Mouse (Mus musculus): ENCODE measurements around the gene Tmem258. TPM values are rescaled to one million over a fixed set of nuclear protein-coding genes. Genes with fewer than 3 reads are reported as not detected.

Gene Tmem258
- total RNA-seq, 2 experiments from 2014 or later = 160 TPM

DNA sequence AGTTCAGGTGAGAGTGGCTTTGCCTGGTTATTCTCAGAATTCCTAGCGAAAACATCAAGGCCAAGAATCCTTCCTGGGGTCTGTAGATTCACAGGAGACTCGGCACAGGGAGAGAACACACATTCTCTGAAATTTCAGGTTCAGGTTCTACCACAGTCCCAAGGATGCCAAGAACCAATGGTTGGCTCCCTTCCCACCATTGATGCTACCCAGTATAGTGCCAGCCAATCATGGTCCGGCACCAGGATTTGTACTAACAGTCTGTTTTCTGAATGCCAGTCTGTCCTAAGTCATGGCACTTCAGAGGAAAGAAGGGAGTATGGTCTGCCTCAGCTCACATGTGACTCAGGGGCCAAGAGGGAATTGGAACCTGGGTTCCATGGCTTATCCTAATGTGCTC is 17.9 kb upstream of the Tmem258 start:
- DNase-seq = no peak

DNA sequence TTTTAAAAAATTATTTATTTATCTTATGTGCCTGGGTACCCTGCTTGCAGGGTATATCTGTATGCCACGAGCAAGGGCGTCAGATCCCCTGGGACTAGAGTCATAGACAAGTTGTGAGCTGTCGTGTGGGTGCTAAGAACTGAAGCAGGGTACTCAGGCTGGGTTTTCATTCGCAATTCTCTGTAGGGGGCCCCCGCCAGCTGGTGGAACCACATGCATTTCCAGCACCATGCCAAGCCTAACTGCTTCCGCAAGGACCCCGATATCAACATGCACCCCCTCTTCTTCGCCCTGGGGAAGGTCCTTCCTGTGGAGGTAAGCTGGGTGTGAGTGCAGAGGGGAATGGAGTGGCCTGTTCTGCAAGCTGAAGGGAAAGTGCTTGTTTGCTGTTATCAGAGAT is 17.2 kb upstream of the Tmem258 start:
- DNase-seq = no peak

DNA sequence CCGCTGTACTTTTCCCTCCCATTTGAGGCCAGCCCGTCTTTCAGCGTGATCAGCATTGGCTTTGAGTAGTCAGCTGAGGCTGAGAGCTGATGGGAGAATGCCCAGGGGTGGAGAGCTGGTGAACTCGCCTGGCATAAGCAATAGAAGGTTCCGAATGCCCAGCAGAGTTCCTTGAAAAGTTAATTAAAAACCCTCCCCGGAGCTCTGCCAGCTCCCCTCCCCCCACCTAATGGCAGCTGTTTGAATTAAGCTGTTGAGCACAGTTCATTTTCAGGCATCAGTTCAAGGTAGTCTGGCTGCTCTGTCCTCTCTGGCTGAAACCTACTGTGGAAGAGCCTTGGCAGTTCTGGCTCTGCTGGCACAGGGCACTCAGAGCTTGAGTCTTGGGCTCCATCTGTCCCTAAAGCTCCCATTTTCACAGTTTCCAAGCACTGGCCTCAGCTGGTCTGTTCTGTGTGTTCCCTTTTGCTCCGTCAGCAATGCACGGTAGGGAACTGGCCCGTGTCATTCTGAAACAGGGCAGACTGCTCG is 15.5 kb upstream of the Tmem258 start:
- DNase-seq = no peak

DNA sequence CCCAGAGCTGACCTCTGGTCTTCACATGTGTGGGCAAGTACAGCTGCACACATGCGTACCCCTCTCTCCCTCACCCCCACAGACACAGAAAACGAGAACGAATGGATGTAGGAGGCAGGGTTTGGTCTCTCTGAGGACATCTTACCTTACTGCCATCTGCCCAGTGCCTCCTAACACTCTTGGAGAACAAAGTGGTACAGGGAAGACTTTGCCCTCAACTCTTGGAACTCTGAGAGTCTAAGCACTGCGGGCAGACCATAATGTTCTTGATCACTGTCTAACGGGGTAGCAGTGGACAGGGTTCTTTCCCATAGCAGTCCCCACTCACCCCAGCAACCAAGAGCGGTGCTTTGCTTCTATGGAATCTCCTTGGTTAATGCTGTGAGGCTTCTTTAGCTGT is 14.8 kb upstream of the Tmem258 start:
- no peak for DNase-seq

DNA sequence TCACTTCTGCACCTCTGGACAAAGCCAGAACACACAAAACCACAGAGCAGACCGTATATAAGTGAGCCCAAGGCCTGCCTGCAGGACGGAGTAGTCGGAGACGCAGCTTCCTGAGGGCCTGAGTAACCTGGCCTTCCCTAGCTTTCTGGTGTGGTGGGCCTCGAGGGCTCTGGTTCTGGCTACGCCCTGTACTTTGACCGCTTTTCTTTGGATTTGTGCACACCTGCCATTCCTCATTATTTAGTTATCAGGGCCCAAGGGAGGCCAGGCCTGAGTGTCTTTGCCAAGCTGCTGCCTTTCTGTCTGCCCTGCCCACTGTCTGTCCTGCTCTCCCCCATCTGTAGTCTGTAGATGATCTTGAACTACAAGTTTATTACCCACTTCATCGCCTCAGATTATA is 13.9 kb upstream of the Tmem258 start:
- DNase-seq = no peak

DNA sequence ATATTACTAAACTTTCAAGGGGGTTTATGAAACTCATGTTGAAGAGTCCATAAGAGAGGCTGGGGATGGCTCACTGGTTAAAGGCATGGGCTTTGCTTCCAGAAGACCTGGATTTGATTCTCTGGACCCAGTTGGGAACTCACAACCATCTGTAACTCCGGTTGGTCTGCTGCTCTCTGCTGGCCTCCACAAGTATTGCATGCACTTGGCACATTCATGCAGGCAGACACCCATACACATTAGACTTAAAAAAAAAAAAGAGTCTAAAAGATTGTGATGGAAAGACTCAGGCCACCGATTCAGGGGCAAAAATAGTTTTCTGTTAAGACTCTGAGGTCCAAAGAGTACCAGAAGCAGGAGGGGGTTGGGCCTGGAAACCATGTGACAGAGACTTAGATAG is 13.0 kb upstream of the Tmem258 start:
- DNase-seq = peak; percentile 86

DNA sequence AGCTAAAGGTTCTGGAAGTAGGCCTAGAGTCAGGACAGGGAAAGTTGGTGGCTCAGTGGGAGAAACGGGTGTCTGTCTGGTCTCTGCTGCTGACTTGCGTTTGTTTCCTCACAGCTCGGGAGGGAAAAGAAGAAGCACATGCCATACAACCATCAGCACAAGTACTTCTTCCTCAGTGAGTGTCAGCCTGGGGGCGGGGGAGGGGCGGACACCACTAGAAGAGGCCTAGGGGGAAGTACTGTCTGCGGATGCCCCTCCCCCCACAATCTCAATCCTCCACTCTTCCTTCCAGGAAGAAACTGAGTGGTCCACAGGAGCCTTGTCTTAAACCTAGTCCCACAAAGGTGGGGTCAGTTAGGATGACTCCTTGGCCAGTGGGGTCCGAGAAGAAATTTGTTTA is 12.5 kb upstream of the Tmem258 start:
- DNase-seq = no peak

DNA sequence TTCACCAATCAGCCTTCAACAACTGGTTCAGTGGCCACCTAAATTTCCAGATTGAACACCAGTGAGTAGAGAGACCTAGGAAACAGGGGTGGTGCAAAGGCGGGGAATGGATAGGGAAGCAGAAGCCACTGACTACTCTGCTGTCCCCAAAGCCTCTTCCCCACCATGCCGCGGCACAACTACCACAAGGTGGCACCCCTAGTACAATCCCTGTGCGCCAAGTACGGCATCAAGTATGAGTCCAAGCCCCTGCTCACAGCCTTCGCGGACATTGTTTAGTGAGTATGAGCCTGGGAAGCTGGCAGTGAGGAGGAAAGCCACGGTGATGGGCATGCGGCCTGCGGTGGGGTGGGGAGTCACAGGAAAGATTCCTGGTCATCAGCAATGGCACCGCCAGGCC is 9.5 kb upstream of the Tmem258 start:
- DNase-seq = no peak

DNA sequence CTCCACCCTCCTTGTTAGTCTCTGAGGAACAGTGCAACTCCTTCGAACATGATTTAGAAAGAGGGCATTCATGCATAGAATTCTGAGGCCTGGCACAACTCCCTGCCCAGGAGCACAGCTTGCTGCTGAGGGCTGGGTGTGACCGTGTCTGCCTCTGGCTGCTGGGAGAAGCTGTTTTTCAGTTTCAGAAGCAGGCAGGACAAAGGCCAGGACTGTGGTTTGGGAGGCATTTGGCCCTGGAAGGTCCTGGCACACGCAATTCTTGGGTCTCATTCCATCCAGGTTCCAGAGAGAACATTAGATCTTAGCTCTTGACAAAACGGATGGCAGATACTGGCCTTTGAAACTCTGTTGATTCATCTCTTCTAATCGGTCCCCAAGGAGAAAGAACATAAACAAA is 8.6 kb upstream of the Tmem258 start:
- no peak for DNase-seq

DNA sequence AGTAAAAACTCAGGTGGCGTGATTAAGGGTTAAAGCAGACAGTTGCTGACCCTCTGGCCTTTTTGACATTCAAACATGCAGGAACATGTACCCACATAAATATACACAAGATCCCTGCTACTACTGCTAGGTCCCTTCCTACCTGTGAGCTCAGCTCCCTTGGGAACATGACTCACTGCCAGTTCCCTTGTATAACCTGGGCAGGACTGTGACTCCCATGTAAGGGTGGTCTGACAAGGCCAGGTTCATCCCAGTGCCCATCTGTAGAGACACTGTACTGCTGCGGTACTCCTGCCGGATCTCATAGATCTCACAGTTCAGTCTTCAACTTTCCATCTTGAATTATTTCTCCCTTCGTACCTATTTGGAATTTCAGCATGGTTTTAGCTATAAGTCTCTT is 6.7 kb upstream of the Tmem258 start:
- DNase-seq = no peak

DNA sequence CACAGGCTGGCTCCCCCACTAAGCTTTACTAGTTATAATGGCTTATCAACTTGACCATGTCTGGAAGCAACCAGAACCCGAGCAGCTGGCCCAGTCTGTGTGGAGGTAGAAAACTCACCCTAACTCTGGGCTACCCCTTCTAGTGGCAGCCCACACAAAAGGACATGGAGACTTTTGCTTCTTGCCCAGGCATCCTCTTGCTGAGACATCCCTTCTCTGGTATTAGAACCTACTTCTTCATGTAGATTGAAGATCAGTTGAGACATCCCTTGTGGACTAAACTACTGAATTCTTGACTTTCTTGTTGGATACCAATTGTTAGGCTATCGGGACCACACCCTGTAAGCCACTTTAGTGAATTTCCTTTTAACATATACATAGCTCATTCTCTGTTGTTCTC is 5.5 kb upstream of the Tmem258 start:
- DNase-seq = no peak

DNA sequence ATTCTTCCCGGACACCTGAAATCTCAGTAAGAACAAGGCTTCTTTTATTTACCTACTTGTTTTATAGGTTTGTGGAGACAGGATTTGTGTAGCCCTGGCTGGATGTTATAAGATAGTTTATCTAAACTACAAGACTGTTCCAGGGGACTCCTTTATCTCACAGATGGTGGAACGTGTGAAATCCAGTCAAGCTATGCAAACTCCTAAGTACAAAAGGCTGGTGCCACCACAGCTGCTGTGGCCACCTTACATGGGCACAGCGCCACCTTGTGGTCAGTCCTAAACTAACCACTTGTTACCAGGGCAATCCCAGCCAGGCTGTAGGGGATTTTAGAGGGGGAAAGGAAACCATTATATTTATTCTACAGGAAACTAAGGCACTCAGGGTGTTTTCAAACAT is 5.1 kb upstream of the Tmem258 start:
- DNase-seq = peak; percentile 90

DNA sequence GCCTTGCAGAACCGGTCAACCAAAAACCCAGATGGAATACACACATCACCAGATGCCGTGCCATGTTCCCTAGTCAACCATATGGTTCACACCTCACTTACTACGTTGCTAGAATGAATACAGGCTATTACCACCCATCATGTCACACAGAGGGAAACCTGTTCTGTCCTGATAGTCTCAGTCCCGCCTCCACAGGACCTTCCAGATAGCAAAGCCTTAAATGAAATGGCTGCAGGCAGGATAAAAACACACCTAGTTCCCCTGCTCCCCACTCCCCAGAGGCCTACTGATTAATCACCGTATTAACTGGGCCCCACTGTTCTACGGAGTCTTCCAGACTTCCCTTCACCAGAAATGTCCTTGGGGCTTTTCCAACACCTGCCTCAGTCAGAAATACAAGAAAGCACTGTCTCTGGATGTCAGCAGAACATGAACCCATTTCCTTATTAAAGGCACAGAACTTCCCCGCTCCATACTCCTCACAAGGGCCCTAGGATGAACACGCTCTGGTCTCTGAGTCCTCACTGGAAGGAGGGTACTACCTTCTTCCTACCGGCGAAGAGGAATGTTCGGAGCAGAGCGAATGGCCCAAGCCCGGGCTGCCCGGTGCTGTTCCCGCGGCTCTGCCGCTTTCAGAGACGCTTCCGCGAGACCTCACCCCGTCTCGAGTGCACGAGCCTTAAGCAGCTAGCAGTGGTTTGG is 517 bp upstream of the Tmem258 start:
- DNase-seq = no peak

DNA sequence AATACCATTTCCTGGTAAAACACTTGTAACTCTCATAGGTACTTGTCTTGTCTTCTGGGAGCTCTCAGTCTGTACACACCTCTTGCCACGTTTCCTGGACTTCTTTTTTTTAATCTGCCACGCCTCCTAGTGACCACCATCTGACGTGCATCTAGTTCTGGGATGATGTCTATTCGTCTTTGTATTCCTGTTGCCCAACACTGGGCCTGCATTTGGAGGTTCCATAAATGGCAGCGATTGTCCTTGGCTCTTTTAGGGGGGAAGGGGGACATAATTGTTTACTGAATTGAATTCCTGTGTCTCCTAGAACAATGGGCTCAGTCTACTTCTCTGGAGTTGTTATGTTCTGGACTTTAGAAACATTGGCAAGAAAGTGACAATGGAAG is 795 bp downstream of the Tmem258 start:
- peak; percentile 54 for DNase-seq

DNA sequence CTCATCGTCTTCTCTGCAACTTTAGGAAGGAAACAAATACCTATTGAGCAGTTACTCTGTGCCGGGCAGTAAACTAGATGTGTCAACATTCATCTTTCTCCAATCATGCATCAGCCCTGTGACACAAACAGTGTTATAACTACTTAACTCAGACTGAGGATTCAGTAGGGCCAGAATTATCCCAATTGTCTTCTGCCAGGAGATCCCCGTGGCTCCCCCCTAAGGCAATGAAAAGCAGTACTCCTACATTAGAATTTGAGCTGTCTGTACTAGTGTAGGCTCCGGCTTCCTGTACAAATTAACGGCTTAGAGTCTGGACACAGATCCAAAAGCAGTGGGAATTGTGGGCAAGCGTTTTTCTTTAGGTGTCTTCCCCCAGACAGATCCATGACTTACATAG is 1.2 kb downstream of the Tmem258 start:
- no peak for DNase-seq

DNA sequence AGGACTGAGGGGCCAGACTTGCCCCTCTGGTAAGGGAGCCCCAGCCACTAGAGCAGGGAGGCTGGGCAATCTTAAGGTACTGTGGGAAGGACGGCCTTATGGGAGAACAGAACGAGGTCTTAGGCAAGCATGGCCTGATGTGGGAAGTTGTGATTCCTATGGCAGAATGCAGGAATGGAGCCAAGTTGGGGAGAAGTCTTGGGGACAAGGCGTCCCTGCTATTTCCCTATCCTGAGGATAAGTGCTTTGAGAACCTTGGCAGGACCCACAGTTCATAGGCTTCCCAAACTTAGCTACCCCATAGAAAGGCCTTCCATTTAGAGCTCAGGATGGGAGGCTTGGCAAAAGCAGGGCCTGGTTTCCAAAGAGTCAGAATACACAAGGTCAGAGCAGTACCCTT is 5.0 kb downstream of the Tmem258 start:
- DNase-seq = no peak

DNA sequence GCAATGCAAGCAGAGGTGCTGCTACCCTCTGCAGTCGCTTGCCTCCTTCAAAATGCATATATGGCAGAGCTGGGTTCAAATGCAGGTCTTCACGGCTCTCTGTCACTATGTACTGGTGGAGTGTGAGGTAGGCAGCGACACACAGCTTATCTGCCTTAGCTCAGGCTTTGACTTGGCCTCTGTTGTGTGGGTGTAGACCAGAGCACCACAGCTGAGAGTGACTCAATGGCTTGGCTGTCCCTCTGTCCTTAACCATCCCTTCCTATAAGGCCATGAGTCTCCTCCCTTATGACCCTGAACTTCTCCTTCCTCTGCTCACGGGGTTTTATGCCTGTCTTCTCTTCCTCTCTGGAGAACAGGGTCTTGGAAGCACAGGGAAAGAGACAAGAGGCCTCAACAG is 7.1 kb downstream of the Tmem258 start:
- no peak for DNase-seq

DNA sequence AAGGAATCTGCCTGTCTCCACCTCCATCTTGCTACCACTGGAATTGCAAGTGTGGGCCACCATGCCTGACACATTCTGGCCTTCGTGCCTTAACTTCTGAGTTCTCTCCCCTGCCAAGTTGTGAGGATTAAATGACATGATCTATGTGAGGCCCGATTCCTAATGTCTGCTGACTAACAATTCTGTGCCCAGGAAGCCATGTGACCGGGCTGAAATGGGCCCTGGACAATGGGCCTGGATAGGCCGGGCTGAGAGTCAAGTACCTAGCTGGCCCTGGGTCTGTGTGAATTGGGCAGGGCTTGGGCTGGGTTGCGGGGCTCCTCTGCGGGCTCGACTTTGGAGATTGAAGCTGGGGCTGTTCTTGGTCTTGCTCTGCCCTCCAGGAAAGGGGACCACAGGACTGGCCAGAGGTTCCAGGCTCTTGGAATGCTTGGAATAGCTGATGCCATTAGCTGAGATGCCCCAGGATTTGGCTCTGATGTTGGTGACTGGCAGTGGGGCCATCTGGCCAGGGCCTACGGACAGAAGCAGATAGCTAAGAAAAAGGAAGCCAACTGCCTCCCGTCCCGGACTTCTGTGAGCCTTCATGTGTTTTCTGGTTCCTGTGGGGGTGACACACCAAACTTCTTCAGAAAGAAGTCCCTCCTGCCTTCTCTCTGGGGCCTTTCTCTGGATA is 10.1 kb downstream of the Tmem258 start:
- DNase-seq = no peak

DNA sequence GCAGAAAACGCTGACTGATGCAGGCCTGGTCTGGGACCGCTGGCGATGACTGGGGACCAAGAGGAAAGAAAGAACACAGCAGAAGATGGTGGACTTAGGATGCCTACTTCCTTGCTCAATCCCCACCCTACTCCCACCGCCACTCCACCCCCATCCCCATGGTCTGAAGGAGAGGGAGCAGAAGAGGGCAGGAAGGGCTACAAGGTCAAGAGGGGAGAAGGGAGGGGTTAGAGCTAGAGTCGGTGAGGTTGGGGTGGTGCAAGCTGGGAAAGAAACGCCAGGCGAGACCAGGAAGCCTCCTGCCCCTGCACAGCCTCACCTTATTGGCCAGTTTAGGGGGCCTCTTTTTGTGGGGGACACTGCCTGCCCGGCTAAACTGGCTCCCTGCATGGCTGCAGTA is 12.3 kb downstream of the Tmem258 start:
- DNase-seq = no peak

DNA sequence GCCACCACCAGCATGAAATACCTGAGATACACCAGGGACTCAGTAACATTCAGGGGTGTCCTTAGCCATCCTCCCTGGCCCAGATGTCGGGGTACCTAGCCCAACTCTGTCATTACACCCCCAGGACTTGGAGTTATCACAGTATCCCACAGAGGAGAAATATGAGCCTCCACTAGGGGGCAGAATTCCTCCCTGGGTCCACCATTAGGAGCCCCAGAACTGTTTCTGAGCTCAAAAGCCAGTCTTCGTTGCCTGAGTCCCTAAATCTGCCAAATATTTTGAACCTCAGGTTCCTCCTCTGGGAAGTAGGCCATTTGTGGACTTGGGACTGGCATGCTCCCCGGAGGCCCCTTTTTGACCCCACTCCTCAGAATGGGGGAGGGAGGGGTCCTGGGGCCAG is 15.3 kb downstream of the Tmem258 start:
- DNase-seq = peak; percentile 65

DNA sequence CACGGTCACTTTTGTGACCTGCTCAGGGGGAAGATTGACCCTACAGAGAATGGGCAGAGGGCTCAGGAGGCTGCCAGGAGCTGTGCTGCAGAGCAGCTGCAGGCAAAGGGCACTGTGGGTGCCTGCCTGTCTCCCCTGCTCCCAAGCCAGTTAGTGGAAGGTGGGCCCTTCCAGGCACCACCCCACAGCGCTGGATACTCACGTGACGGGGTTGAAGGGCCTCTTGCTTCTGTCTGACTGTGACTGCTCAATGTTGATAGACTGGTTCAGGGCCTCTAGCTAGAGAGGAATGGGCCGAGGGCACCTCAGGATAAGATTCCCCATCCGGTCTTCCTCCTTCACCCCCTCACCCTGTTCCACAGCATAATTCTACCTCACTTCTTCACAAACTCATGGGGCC is 15.8 kb downstream of the Tmem258 start:
- DNase-seq = no peak

DNA sequence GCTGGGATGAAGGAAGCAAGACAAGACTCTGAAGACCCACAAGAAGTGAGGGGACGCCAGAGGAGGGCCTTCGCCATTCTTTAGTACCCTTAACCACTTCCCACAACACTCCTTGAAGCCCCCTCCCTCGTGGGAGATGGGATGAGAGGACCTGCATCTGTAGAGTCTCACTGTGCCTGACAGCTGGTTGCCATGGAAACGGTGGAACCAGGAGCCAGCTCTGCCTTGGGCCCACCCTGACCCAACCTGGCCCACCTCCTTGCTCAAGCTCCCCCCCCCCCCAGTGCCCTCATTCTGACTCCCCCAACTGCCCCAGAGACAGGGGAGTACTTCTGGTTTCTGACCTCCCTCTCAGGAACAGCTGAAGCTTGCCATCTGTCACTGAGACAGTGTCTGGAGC is 17.8 kb downstream of the Tmem258 start:
- no peak for DNase-seq

DNA sequence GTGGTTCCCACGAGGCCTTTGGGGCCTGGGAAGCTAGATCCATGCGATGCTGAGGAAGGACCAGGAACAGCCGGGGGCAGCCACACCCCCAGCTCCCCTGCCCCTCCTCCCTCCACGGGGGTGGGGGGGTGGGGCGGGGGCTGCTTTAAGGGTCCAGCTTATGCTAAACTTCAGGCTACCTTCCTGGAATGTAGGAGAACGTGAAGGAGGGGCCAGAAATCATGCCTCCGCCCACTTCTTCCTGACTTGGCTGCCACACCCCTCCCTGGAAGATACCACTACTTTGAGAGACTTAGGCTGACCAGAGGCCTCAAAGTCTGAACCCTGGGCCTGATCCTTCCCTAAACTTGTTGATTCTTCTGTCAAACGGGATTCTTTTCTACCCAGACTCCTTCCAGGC is 18.8 kb downstream of the Tmem258 start:
- DNase-seq = no peak

DNA sequence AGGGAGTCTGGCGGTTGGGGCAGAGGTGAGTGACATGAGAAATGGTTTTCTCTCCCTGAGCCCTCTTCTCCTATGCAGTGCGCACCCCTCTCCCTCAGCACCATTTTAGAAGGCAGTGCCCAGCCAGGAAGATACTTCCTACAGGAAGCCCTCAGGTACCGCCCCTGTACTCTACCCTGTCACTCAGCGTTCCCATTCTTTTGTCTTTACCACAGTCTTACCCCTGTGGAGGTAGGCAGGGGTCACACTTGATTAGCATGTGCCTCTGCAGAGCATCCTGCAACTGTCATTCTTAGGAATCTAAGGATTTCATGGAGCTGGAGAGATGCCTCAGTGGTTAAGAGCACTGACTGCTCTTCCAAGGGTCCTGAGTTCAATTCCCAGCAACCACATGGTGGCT is 19.7 kb downstream of the Tmem258 start:
- DNase-seq = no peak

Data from heart, postnatal 4 days (tissue).